Mouse (Mus musculus): ENCODE measurements around the gene Chrm4. TPM values are rescaled to one million over a fixed set of nuclear protein-coding genes. Genes with fewer than 3 reads are reported as not detected.

Gene Chrm4
- polyA plus RNA-seq (2017; shearing (Covaris generic)) = 1 to 10 TPM in 1 of 2 experiments, not detected in 1; 2.1 TPM

DNA sequence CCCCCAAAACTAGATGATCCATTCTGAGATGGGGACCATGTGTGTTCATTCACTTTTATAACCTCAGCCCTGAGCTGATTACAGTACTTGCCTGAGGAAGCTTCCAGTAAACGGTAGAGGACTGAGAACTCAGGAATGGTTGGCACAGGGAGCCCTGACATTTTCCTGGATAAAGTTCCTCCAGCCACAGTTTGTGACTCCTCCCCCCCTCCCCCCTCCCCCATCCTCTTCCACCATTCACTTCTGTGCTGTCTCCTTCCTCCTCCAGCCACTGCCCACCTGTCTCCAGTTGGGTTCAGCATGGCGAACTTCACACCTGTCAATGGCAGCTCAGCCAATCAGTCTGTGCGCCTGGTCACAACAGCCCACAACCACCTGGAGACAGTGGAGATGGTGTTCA is at the start of gene Chrm4:
Chrm4 (plus strand) TSS at position 301 of the 400 bp plus-strand sequence.

DNA sequence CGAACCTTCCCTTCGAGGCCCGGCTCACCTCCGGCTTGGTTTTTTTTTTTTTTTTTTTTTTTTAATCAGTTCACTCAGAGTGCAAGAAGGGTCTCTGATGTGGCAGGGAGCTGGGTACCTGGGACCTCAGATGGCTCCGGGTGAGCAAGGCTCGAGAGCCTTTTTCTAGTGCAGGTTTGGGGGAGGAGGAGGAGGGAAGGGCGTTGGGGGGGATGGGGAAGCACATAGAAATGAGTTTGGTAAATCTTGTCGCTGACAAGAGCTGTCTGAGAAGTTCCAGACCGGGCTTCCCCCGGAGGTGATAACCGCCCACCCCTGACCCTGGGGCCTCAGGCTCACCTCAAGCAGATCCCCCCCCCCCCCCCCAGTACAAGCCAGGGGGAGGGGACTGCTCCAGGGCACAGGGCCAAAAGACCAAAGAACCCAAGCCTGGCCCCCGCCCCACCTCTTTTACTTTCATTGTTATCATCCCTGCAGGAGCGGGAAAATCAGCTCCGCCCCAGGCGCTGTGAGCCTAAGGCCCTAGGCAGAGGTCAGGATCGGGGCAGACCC is 5.2 kb downstream of the Chrm4 start, which contains the start of gene Mdk:
Mdk (minus strand) TSS at position 138 of the 552 bp plus-strand sequence.

DNA sequence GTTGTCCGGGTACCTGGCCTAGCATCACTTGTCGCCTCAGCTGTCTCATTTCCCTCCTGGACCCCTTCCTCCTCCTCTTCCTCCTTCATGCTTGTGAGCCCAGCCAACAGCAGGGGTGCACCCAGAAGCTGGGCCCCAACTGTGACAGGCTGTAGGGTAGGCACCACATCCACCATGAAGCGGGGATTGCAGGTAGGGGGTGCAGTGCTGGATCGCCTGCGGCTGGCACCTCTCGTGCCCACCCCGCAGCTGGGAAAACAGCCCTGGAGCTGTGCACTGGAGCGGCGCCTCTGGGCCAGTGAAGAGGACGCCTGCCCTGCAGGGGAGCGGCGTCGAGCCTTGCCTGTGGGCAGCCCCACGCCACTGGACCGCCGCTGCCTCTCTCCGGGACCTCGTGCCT is 18.4 kb downstream of the Chrm4 start, which contains the start of gene Gm9821:
Gm9821 (plus strand) TSS at position 221 of the 400 bp plus-strand sequence.

DNA sequence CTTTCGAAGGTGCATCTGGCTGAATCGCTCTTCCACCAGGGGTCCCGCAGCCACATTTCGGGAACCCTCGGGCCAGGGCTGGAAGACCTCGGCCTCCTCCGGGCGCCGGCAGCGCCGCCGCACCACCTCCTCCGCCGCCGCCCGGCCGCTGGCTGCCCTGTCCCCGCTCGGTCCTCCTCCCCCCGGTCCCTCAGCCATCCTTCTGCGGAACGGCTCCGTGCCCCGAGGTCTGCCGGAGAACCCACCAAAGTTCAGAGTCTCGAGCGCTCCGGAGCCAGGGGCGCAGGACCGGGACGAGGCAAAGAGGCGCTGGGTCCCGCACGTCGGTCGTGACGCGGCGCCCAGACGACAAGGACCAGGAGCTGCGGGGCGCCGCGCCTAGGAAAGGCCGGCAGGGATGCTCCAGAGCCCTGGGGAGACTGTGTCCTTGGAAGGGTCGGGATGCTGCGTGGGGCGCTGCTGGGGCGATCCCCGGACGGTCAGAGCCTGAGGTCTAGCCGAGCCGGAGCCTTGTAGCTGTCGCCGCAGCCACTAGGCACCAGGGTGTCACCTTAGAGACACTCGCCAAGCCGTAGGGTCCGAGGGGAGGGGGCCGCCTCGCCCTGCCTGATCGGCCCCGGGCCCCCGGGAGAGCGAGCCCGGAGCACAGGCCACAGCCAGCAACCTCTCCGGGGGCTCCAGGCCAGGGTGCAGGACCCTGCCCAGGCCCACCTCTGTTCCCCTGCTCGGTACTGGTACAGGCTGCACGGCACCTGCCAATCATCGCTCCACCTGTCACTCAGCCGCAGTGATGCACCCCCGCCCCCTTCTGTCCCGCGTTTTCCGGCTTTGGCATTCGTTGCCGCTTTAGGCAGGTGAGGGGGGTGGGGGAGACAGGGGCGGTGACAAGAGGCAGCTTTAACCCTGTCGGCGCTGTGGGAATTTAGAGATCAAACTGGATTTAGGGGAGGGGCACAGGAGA is 48.8 kb downstream of the Chrm4 start, which contains the start of gene Dgkz:
Dgkz (minus strand) TSS at position 284 of the 961 bp plus-strand sequence.

Other genes with a start within 250 kb of the Chrm4 start
- 10 to 100 TPM; 40.4 to 44.9 TPM for gene Atg13, start 216.7 kb upstream of the Chrm4 start, polyA plus RNA-seq (2017; shearing (Covaris generic))
- gene Harbi1, start 216.4 kb upstream of the Chrm4 start, polyA plus RNA-seq (2017; shearing (Covaris generic)) = 10 to 100 TPM in 1 of 2 experiments, 1 to 10 TPM in 1; 9.0 to 12.2 TPM
- gene Ambra1, start 197.1 kb upstream of the Chrm4 start, polyA plus RNA-seq (2017; shearing (Covaris generic)) = 10 to 100 TPM; 27.5 to 38.3 TPM
- 1 to 10 TPM; 1.2 to 1.7 TPM for gene Mdk, start 5.0 kb downstream of the Chrm4 start, polyA plus RNA-seq (2017; shearing (Covaris generic))
- under 1 TPM; 0.25 to 0.48 TPM for gene Gm9821, start 18.5 kb downstream of the Chrm4 start, polyA plus RNA-seq (2017; shearing (Covaris generic))
- 100 to 1,000 TPM; 253 to 308 TPM for gene Dgkz, start 48.6 kb downstream of the Chrm4 start, polyA plus RNA-seq (2017; shearing (Covaris generic))
- gene Creb3l1, start 97.3 kb downstream of the Chrm4 start, polyA plus RNA-seq (2017; shearing (Covaris generic)) = under 1 TPM; 0.58 to 0.89 TPM
- 10 to 100 TPM; 31.4 to 46.3 TPM for gene Phf21a, start 165.9 kb downstream of the Chrm4 start, polyA plus RNA-seq (2017; shearing (Covaris generic))